Mouse (Mus musculus) neural tube, embryonic 11.5 days (tissue): ENCODE data around the gene Gpr18. TPM values are rescaled to one million over a fixed set of nuclear protein-coding genes. Genes with fewer than 3 reads are reported as not detected.
"Not testable (repeated sequence)": the region's sequence is repeated elsewhere in the genome, so short reads cannot be mapped to it uniquely, and the experiment has no call there.

ENCODE experiments used
- ATAC-seq: fragments of 200-750 bp; cut with Nextera tagmentation; 2 replicates; pipeline ENCODE4 v1.8.0; 2017; ENCODE audit warnings: moderate number of reproducible peaks, mild to moderate bottlenecking, moderate TSS enrichment, moderate library complexity; ENCODE audit not compliant: insufficient read depth, low FRiP score, low TSS enrichment
- DNase-seq: peaks from one replicate; pipeline ENCODE4 v3.0.0-alpha.2; 2015; ENCODE audit warnings: low spot score
- H3K27ac ChIP-seq: fragments of 300-500 bp; sonication (generic); 2 replicates; pipeline ENCODE4 v1.5.1; 2014; ENCODE audit warnings: low read depth, mild to moderate bottlenecking, low read length
- H3K27me3 ChIP-seq: fragments of 300-500 bp; sonication (generic); 2 replicates; pipeline ENCODE4 v1.6.1; 2014; ENCODE audit warnings: mild to moderate bottlenecking, low read length, mixed read lengths; ENCODE audit not compliant: control insufficient read depth, insufficient read depth
- H3K36me3 ChIP-seq: fragments of 300-500 bp; sonication (generic); 2 replicates; pipeline ENCODE4 v1.6.1; 2014; ENCODE audit warnings: mild to moderate bottlenecking, low read length, moderate library complexity, mixed read lengths; ENCODE audit not compliant: control insufficient read depth, insufficient read depth
- H3K4me1 ChIP-seq: fragments of 300-500 bp; sonication (generic); 2 replicates; pipeline ENCODE4 v1.6.1; 2014; ENCODE audit warnings: low read length, mixed read lengths; ENCODE audit not compliant: control insufficient read depth, insufficient read depth
- H3K4me2 ChIP-seq: fragments of 300-500 bp; sonication (generic); 2 replicates; pipeline ENCODE4 v1.6.1; 2014; ENCODE audit warnings: low read depth, mild to moderate bottlenecking, moderate library complexity
- H3K4me3 ChIP-seq: fragments of 300-500 bp; sonication (generic); 2 replicates; pipeline ENCODE4 v1.5.1; 2014; ENCODE audit warnings: low read depth, low read length
- H3K9ac ChIP-seq: fragments of 300-500 bp; sonication (generic); 2 replicates; pipeline ENCODE4 v1.6.1; 2014; ENCODE audit warnings: mild to moderate bottlenecking, low read length
- H3K9me3 ChIP-seq: fragments of 300-500 bp; sonication (generic); 2 replicates; pipeline ENCODE4 v1.6.1; 2016; ENCODE audit warnings: low read length; ENCODE audit not compliant: control insufficient read depth
- WGBS: fragments of 180-500 bp; shearing (Covaris S2); extraction: QIAGEN DNeasy Blood & Tissue Kit; methylation state at CpG from one replicate; pipeline ENCODE4 v1.1.7; 2014; 5-methylcytosine and 5-hydroxymethylcytosine counted together
- polyA plus RNA-seq: library from polyadenylated mRNA; unstranded; fragments of >200 nt; fragmentation: Nextera tagmentation; extraction: Ambion mirVana; gene quantifications from 2 replicates; pipeline ENCODE4 v1.2.1, GENCODE M21; 2014

Gpr18 gene
- polyA plus RNA-seq, 1 experiment from 2014 or later, result 0.15 TPM

DNA sequence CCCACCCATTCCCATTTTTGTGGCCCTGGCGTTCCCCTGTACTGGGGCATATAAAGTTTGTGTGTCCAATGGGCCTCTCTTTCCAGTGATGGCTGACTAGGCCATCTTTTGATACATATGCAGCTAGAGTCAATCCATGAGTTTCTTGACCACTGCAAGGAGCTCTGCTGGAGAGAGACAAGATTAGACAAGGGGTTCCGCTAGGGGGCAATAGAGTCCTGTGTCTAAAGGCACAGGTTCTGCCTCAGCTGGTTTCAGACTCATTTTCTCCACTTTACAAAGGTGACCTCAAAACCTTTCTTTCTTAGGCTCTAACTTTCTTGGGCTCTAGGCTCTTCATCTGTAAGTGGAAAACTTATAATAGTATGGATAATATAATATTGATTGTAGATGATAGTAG lies 50.4 kb downstream of the Gpr18 start:
- WGBS, result 7% methylated on average over 2 of the region's 2 CpGs
- ATAC-seq, result not testable (repeated sequence)

More for the DNA sequence above, 50.4 kb downstream of the Gpr18 start:
- not testable (repeated sequence) for H3K4me3 ChIP-seq, H3K36me3 ChIP-seq, H3K27ac ChIP-seq, H3K9ac ChIP-seq, H3K4me2 ChIP-seq, H3K27me3 ChIP-seq, H3K4me1 ChIP-seq, H3K9me3 ChIP-seq
- peak; percentile 68 for DNase-seq

Other genes with a start within 250 kb of the Gpr18 start
- 4.2 and 5.4 TPM in 2 replicates for gene Dock9, start 117.9 kb downstream of the Gpr18 start, polyA plus RNA-seq
- 70.4 and 71.1 TPM in 2 replicates for gene Ubac2, start 37.2 kb downstream of the Gpr18 start, polyA plus RNA-seq
- 3.3 and 3.5 TPM in 2 replicates for gene Gpr183, start 49.4 kb upstream of the Gpr18 start, polyA plus RNA-seq
- gene Timm8a2, start 118.9 kb upstream of the Gpr18 start, polyA plus RNA-seq, result not detected in 2 replicates
- gene Tm9sf2, start 191.3 kb upstream of the Gpr18 start, polyA plus RNA-seq, result 132 and 136 TPM in 2 replicates